ENCODE assay signal across 8 mouse cellular contexts in the genomic region with DNA sequence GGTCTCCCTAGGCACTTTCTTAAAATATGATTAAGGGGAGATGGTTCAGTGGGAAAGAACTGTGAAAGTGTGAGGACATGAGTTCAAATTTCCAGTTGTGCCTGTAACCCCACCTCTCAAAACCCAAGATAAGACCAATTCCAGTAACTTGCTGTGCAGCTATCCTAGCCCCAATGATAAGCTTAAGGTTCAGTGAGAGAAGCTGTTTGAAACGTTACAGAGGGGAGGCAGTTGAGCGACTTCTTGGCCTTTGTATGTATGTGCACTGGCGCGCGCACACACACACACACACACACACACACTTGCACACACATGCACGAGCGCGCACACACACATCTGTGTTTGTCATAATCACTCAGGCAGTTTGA. TPM values are rescaled to one million over a fixed set of nuclear protein-coding genes. Genes with fewer than 3 reads are reported as not detected.
DNase-seq lines count a peak whose midpoint lies in the region; ATAC-seq and TF ChIP-seq lines count a peak whose summit lies in the region.

No protein-coding gene starts in this region.

- H3K27ac ChIP-seq in heart, adult 2 months = no peak overlapping the region
- no peak overlapping the region for H3K27ac ChIP-seq in hindbrain, embryonic 14.5 days
- no peak overlapping the region for H3K27ac ChIP-seq in midbrain, embryonic 11.5 days (ENCODE audit: low read depth, low read length)

- peaks cover 23% of the 10 kb centered on the region for H3K36me3 ChIP-seq in heart, adult 2 months (ENCODE audit: control insufficient read depth, insufficient read depth, low read length)
- peaks cover 17% of the 10 kb centered on the region for H3K36me3 ChIP-seq in E14TG2a.4 (ENCODE audit: insufficient read depth, low read length)
- H3K36me3 ChIP-seq in hindbrain, embryonic 14.5 days (replicated peaks; ENCODE audit: control insufficient read depth, insufficient read depth) = no peaks in the 10 kb centered on the region
- no peaks in the 10 kb centered on the region for H3K36me3 ChIP-seq in midbrain, embryonic 11.5 days (ENCODE audit: control insufficient read depth, insufficient read depth, low read length)

- no peak for ATAC-seq in hindbrain, embryonic 14.5 days (ENCODE audit: low FRiP score)
- ATAC-seq in midbrain, embryonic 11.5 days (ENCODE audit: low FRiP score) = no peak

- peaks cover 5% of the 10 kb centered on the region for H3K79me2 ChIP-seq in heart, adult 2 months (replicated peaks; ENCODE audit: control insufficient read depth, insufficient read depth, low read length)

- no peak for TF ChIP-seq CTCF in heart, adult 2 months (IDR thresholded peaks at IDR 0.05)
- no peak for TF ChIP-seq CTCF in E14TG2a.4 (conservative IDR thresholded peaks at IDR 0.05; ENCODE audit: low read length)

- H3K27me3 ChIP-seq in heart, adult 2 months (ENCODE audit: control insufficient read depth, insufficient read depth, low read length) = peaks cover 2% of the 10 kb centered on the region; the same call in 1 of the 2 replicates
- no peaks in the 10 kb centered on the region for H3K27me3 ChIP-seq in E14TG2a.4 (ENCODE audit: insufficient read depth, low read length)
- no peaks in the 10 kb centered on the region for H3K27me3 ChIP-seq in hindbrain, embryonic 14.5 days (ENCODE audit: control insufficient read depth, insufficient read depth, low read length)
- H3K27me3 ChIP-seq in midbrain, embryonic 11.5 days (ENCODE audit: control insufficient read depth, insufficient read depth, low read length) = no peaks in the 10 kb centered on the region

- intact Hi-C loops in heart, adult 2 months (cut with DNase I) = no loop called here
- intact Hi-C loops in heart, postnatal 14 days (cut with DNase I) = no loop called here

- peaks cover 18% of the 10 kb centered on the region for H3K4me1 ChIP-seq in heart, adult 2 months (ENCODE audit: control insufficient read depth, insufficient read depth, low read length)
- peaks cover 31% of the 10 kb centered on the region for H3K4me1 ChIP-seq in E14TG2a.4 (replicated peaks; ENCODE audit: low read depth, low read length)
- H3K4me1 ChIP-seq in hindbrain, embryonic 14.5 days (replicated peaks; ENCODE audit: control insufficient read depth, insufficient read depth, low read length) = peaks cover 35% of the 10 kb centered on the region
- peaks cover 14% of the 10 kb centered on the region for H3K4me1 ChIP-seq in midbrain, embryonic 11.5 days (ENCODE audit: control insufficient read depth, insufficient read depth, low read length)

- DNase-seq in heart, adult 2 months = no peak
- DNase-seq in heart, postnatal 14 days = no peak
- no peak for DNase-seq in hindbrain, embryonic 14.5 days (ENCODE audit: low spot score)
- DNase-seq in midbrain, embryonic 11.5 days (ENCODE audit: low spot score, missing footprints) = no peak
- DNase-seq in layer of hippocampus, adult 9-10 months (ENCODE audit: low spot score) = no peak
- DNase-seq in thymus, postnatal 25 days = no peak
- no peak for DNase-seq in urinary bladder, adult 18-20 months (ENCODE audit: low spot score in 2 of 2)

- H3K9me3 ChIP-seq in E14TG2a.4 (ENCODE audit: low read length) = no peaks in the 10 kb centered on the region
- no peaks in the 10 kb centered on the region for H3K9me3 ChIP-seq in hindbrain, embryonic 14.5 days (ENCODE audit: control insufficient read depth, low read length)
- no peaks in the 10 kb centered on the region for H3K9me3 ChIP-seq in midbrain, embryonic 11.5 days (ENCODE audit: control insufficient read depth, low read length)

- TF ChIP-seq EP300 in heart, adult 2 months (IDR thresholded peaks at IDR 0.05; ENCODE audit: insufficient read depth, low read depth, low read length) = no peak

- no peak for TF ChIP-seq POLR2A in heart, adult 2 months (IDR thresholded peaks at IDR 0.05; ENCODE audit: insufficient read depth, low read depth, low read length)

- H3K4me3 ChIP-seq in heart, adult 2 months = peak overlapping the region; percentile 25; the same call in 1 of the 2 replicates
- peak overlapping the region; percentile 66 for H3K4me3 ChIP-seq in E14TG2a.4 (replicated peaks; ENCODE audit: low read length)
- no peak overlapping the region; the same call in 1 of the 2 replicates for H3K4me3 ChIP-seq in hindbrain, embryonic 14.5 days (replicated peaks; ENCODE audit: low read length)
- peak overlapping the region; percentile 14; the same call in 1 of the 2 replicates for H3K4me3 ChIP-seq in midbrain, embryonic 11.5 days (ENCODE audit: low read depth, low read length)

- WGBS in heart, adult 2 months = 78% methylated on average over 8 of the region's 8 CpGs
- WGBS in hindbrain, embryonic 14.5 days = 81% methylated on average over 8 of the region's 8 CpGs
- WGBS in midbrain, embryonic 11.5 days = 82% methylated on average over 8 of the region's 8 CpGs

- no peak overlapping the region for H3K9ac ChIP-seq in heart, adult 2 months (ENCODE audit: low read depth, low read length)
- H3K9ac ChIP-seq in hindbrain, embryonic 14.5 days = no peak overlapping the region
- no peak overlapping the region for H3K9ac ChIP-seq in midbrain, embryonic 11.5 days (ENCODE audit: low read length)

- H3K4me2 ChIP-seq in hindbrain, embryonic 14.5 days (replicated peaks) = peak overlapping the region; percentile 39
- peak overlapping the region; percentile 49 for H3K4me2 ChIP-seq in midbrain, embryonic 11.5 days

RNA-seq across cellular contexts. Expression of a gene that starts 0.8 kb away (rescaled TPM):
- 100 to 1,000 TPM; 118 to 136 TPM for total RNA-seq in heart, adult 2 months (2021)
- polyA plus RNA-seq in heart, adult 2 months (2012; rRNA removed) = 117 and 136 TPM in 2 replicates
- 10 to 100 TPM; 80.5 to 84.2 TPM for total RNA-seq in heart, postnatal 14 days (2021)
- 23.8 and 25.0 TPM in 2 replicates for polyA plus RNA-seq in hindbrain, embryonic 14.5 days (2014; fragmentation: Nextera tagmentation; extraction: Ambion mirVana)
- polyA plus RNA-seq in midbrain, embryonic 11.5 days (2014; fragmentation: Nextera tagmentation; extraction: Ambion mirVana) = 25.8 and 33.4 TPM in 2 replicates
